Mouse (Mus musculus) thymus, adult 2 months (tissue): ENCODE data around the gene Dgcr6.

Experiments
- CTCF ChIP-seq: fragments of 200-500 bp; IDR thresholded peaks from 2 replicates; pipeline ENCODE4 v1.5.1; 2012; ENCODE audit warnings: mild to moderate bottlenecking, control low read depth, low read length, moderate library complexity, borderline replicate concordance; ENCODE audit not compliant: control insufficient read depth, poor library complexity, insufficient read depth; ENCODE audit errors: extremely low read depth
- POLR2A ChIP-seq: fragments of 200-500 bp; IDR thresholded peaks from 2 replicates; pipeline ENCODE4 v1.6.1; 2012; ENCODE audit warnings: mild to moderate bottlenecking, low read length, control low read depth, moderate library complexity; ENCODE audit not compliant: control insufficient read depth, poor library complexity, insufficient read depth; ENCODE audit errors: extremely low read depth

DNA sequence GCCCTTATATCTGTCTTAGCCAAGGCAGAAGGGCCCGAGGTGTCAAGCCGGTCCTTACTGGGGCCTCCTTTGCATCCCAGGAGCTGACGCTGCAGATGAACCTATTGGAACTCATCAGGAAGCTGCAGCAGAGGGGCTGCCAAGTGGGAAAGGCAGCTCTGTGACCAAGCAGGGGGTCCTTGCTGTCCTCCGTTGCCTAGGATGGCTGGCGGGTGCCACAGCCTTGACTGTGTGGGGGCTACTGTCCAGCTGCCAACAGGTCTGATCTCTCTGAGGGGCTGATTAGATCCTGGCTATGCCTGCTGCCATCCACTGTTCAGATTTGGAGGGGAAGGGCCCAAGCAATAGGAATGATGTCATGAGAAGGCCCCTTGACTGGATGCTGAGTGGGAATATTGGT, 18.1 kb downstream of the Dgcr6 start:
- TF ChIP-seq CTCF = no peak
- TF ChIP-seq POLR2A = no peak
